Mouse (Mus musculus): ENCODE measurements around the gene 1700080E11Rik.

- TF ChIP-seq CTCF (IDR thresholded peaks at IDR 0.05; ENCODE audit: low read depth, low read length) (no peak), EP300 (IDR thresholded peaks at IDR 0.05; ENCODE audit: insufficient read depth, low read depth, low read length) (no peak)
Measured at GRCm38 (mm10) chr9:105139204-105139603, 5.7 kb downstream of the 1700080E11Rik start.
